Mouse (Mus musculus) hindbrain, embryonic 11.5 days (tissue): ENCODE measurements around the gene Ddx39. TPM values are rescaled to one million over a fixed set of nuclear protein-coding genes. Genes with fewer than 3 reads are reported as not detected.
A peak's percentile ranks its signal among the peaks of the same experiment; 100 is the strongest.

Experiments
- ATAC-seq: fragments of 200-750 bp; cut with Nextera tagmentation; 2 replicates; pipeline ENCODE4 v1.8.0; 2017; ENCODE audit warnings: mild to moderate bottlenecking, moderate TSS enrichment, moderate library complexity; ENCODE audit not compliant: low FRiP score
- DNase-seq: peaks from one replicate; pipeline ENCODE4 v3.0.0-alpha.2; 2015; ENCODE audit warnings: low spot score
- H3K27ac ChIP-seq: fragments of 300-500 bp; sonication (generic); 2 replicates; pipeline ENCODE4 v1.5.1; 2014; ENCODE audit warnings: mild to moderate bottlenecking, low read depth, low read length
- H3K27me3 ChIP-seq: fragments of 300-500 bp; sonication (generic); 2 replicates; pipeline ENCODE4 v1.6.1; 2014; ENCODE audit warnings: mild to moderate bottlenecking, low read length, moderate library complexity, mixed read lengths; ENCODE audit not compliant: control insufficient read depth, insufficient read depth
- H3K36me3 ChIP-seq: fragments of 300-500 bp; sonication (generic); 2 replicates; pipeline ENCODE4 v1.6.1; 2014; ENCODE audit warnings: mild to moderate bottlenecking, low read length, moderate library complexity, mixed read lengths; ENCODE audit not compliant: control insufficient read depth, insufficient read depth
- H3K4me1 ChIP-seq: fragments of 300-500 bp; sonication (generic); replicated peaks from 2 replicates; pipeline ENCODE4 v1.6.1; 2014; ENCODE audit warnings: low read length, mixed read lengths; ENCODE audit not compliant: control insufficient read depth, insufficient read depth
- H3K4me2 ChIP-seq: fragments of 300-500 bp; sonication (generic); replicated peaks from 2 replicates; pipeline ENCODE4 v1.6.1; 2014; ENCODE audit warnings: mild to moderate bottlenecking, low read depth, low read length
- H3K4me3 ChIP-seq: fragments of 300-500 bp; sonication (generic); 2 replicates; pipeline ENCODE4 v1.5.1; 2014; ENCODE audit warnings: low read depth, low read length
- H3K9ac ChIP-seq: fragments of 300-500 bp; sonication (generic); 2 replicates; pipeline ENCODE4 v1.6.1; 2014; ENCODE audit warnings: low read depth, low read length
- H3K9me3 ChIP-seq: fragments of 300-500 bp; sonication (generic); 2 replicates; pipeline ENCODE4 v1.6.1; 2016; ENCODE audit warnings: low read length; ENCODE audit not compliant: control insufficient read depth
- WGBS: fragments of 180-500 bp; shearing (Covaris S2); extraction: QIAGEN DNeasy Blood & Tissue Kit; methylation state at CpG from one replicate; pipeline ENCODE4 v1.1.7; 2014; 5-methylcytosine and 5-hydroxymethylcytosine counted together
- polyA plus RNA-seq: library from polyadenylated mRNA; unstranded; fragments of >200 nt; fragmentation: Nextera tagmentation; extraction: Ambion mirVana; gene quantifications from 2 replicates; pipeline ENCODE4 v1.2.1, GENCODE M21; 2014

Gene Ddx39
- polyA plus RNA-seq, result 187 and 205 TPM in 2 replicates

- Histone ChIP-seq H3K9me3 (no peaks in the 10 kb centered on the region), H3K4me3 (peak within 1 kb of the TSS; percentile 77), H3K4me1 (no peaks in the 10 kb centered on the region), H3K4me2 (peak within 1 kb of the TSS; percentile 74), H3K36me3 (peaks cover 3% of the 10 kb centered on the region; the same call in 1 of the 2 replicates), H3K27me3 (no peaks in the 10 kb centered on the region), H3K27ac (peak within 1 kb of the TSS; percentile 90), H3K9ac (peak within 1 kb of the TSS; percentile 79)
- peak; percentile 99 for ATAC-seq
- DNase-seq, result peak; percentile 96
- WGBS, result under 1% methylated on average over 61 of the region's 63 CpGs
These were observed at the start of gene Ddx39 for GRCm38 (mm10) chr8:83715031-83715690. Gene Ddx39, plus strand, starts transcription at chr8:83715177.

- ATAC-seq, result no peak
- no peaks in the 10 kb centered on the region for H3K9me3 ChIP-seq
- no peaks in the 10 kb centered on the region for H3K36me3 ChIP-seq
- peak; percentile 17 for DNase-seq
- no peak within 1 kb of the TSS for H3K4me2 ChIP-seq
- 39% methylated on average over 14 of the region's 14 CpGs for WGBS
- H3K4me3 ChIP-seq, result no peak within 1 kb of the TSS
- peaks cover 6% of the 10 kb centered on the region for H3K27me3 ChIP-seq
- H3K4me1 ChIP-seq, result peaks cover 9% of the 10 kb centered on the region
- H3K27ac ChIP-seq, result no peak within 1 kb of the TSS
- 0 out of 2 replicates have a peak within 1 kb of the TSS, but pooled peaks have one; percentile 23 for H3K9ac ChIP-seq
These were observed 48.8 kb upstream of the Ddx39 start, which contains the start of gene Ptger1 for GRCm38 (mm10) chr8:83665969-83666865. Gene Ptger1, plus strand, starts transcription at chr8:83666678.

- no peak overlapping the region for H3K9ac ChIP-seq
- ATAC-seq, result no peak
- H3K4me3 ChIP-seq, result no peak overlapping the region
- H3K4me2 ChIP-seq, result no peak overlapping the region
- H3K4me1 ChIP-seq, result peaks cover 9% of the 10 kb centered on the region
- H3K9me3 ChIP-seq, result no peaks in the 10 kb centered on the region
- WGBS, result 94% methylated on average over 3 of the region's 3 CpGs
- no peak overlapping the region for H3K27ac ChIP-seq
- H3K27me3 ChIP-seq, result peaks cover 6% of the 10 kb centered on the region
- H3K36me3 ChIP-seq, result no peaks in the 10 kb centered on the region
- DNase-seq, result no peak
These were observed 48.1 kb upstream of the Ddx39 start for GRCm38 (mm10) chr8:83666866-83667234.

- Histone ChIP-seq H3K9me3 (no peaks in the 10 kb centered on the region), H3K4me1 (peaks cover 5% of the 10 kb centered on the region), H3K36me3 (no peaks in the 10 kb centered on the region), H3K9ac (no peak overlapping the region), H3K4me3 (no peak overlapping the region), H3K4me2 (no peak overlapping the region), H3K27me3 (peaks cover 6% of the 10 kb centered on the region), H3K27ac (no peak overlapping the region)
- DNase-seq (no peak), ATAC-seq (0 out of 2 replicates have a peak, but pooled peaks have one; percentile 2)
- 85% methylated on average over 10 of the region's 10 CpGs for WGBS
These were observed 47.5 kb upstream of the Ddx39 start for GRCm38 (mm10) chr8:83667526-83667925.

- Histone ChIP-seq H3K4me3 (peak overlapping the region; percentile 31), H3K4me1 (peaks cover 5% of the 10 kb centered on the region), H3K36me3 (no peaks in the 10 kb centered on the region)
These were observed 46.7 kb upstream of the Ddx39 start for GRCm38 (mm10) chr8:83668010-83668916.

GRCm38 (mm10) chr8:83669013-83669412 lies 46.0 kb upstream of the Ddx39 start:
- 0 out of 2 replicates have a peak, but pooled peaks have one; percentile 6 for ATAC-seq
- no peak overlapping the region; the same call in 1 of the 2 replicates for H3K4me2 ChIP-seq
- H3K9ac ChIP-seq, result no peak overlapping the region; the same call in 1 of the 2 replicates
- no peak for DNase-seq
- no peaks in the 10 kb centered on the region for H3K36me3 ChIP-seq
- WGBS, result 79% methylated on average over 16 of the region's 16 CpGs
- H3K4me1 ChIP-seq, result peaks cover 5% of the 10 kb centered on the region
- H3K9me3 ChIP-seq, result no peaks in the 10 kb centered on the region
- H3K27me3 ChIP-seq, result peaks cover 6% of the 10 kb centered on the region
- no peak overlapping the region for H3K27ac ChIP-seq
- 0 out of 2 replicates have a peak overlapping the region, but pooled peaks have one; percentile 31 for H3K4me3 ChIP-seq

More at GRCm38 (mm10) chr8:83668010-83668916, 46.7 kb upstream of the Ddx39 start:
- Histone ChIP-seq H3K27ac (no peak overlapping the region), H3K27me3 (peaks cover 6% of the 10 kb centered on the region), H3K4me2 (peak overlapping the region; percentile 74), H3K9me3 (no peaks in the 10 kb centered on the region), H3K9ac (peak overlapping the region; percentile 68)
- ATAC-seq (peak; percentile 55), DNase-seq (peak; percentile 92)
- 22% methylated on average over 80 of the region's 80 CpGs for WGBS

GRCm38 (mm10) chr8:83672936-83673335 lies 42.0 kb upstream of the Ddx39 start:
- Histone ChIP-seq H3K27me3 (peaks cover 1% of the 10 kb centered on the region; the same call in 1 of the 2 replicates), H3K27ac (no peak overlapping the region), H3K4me1 (peaks cover 5% of the 10 kb centered on the region), H3K9ac (no peak overlapping the region), H3K9me3 (no peaks in the 10 kb centered on the region), H3K36me3 (no peaks in the 10 kb centered on the region; the same call in 1 of the 2 replicates), H3K4me2 (no peak overlapping the region), H3K4me3 (no peak overlapping the region)
- ATAC-seq (no peak), DNase-seq (no peak)
- 52% methylated on average over 5 of the region's 5 CpGs for WGBS

- no peaks in the 10 kb centered on the region for H3K4me1 ChIP-seq
- DNase-seq, result no peak
- no peak for ATAC-seq
- H3K27ac ChIP-seq, result no peak overlapping the region
- no peak overlapping the region for H3K4me2 ChIP-seq
- H3K9ac ChIP-seq, result no peak overlapping the region
- no peaks in the 10 kb centered on the region for H3K9me3 ChIP-seq
- 85% methylated on average over 5 of the region's 5 CpGs for WGBS
- H3K36me3 ChIP-seq, result no peaks in the 10 kb centered on the region; the same call in 1 of the 2 replicates
- H3K27me3 ChIP-seq, result no peaks in the 10 kb centered on the region
- H3K4me3 ChIP-seq, result no peak overlapping the region
These were observed 40.5 kb upstream of the Ddx39 start for GRCm38 (mm10) chr8:83674497-83674896.
